Mouse (Mus musculus): ENCODE measurements around the gene Iqck. TPM values are rescaled to one million over a fixed set of nuclear protein-coding genes. Genes with fewer than 3 reads are reported as not detected.

Iqck gene
- polyA plus RNA-seq, 2 experiments = 0.22 to 0.40 TPM

DNA sequence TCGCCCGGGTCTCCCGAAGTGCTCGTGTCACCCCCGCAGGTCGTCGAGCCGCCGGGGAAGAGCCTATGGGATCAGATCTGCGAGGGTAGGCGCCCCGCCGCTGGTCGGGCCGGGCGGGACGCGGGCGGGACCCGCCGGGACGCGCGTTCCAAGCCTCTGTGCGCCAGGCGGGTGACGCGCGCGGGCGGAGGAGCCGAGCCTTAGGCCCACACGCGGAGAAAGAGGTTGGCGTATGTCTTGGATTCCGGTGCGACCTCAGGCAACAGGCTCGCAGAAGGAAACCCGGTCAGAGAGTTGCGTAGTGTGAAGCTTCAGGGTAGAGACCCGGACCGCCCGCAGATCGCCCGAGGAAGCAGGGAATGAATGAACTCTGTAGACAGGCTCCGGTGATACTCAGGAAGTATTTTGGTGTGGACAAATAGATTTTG is 339 bp downstream of the Iqck start, which contains the start of gene Knop1:
Gene Knop1 (minus strand): TSS at position 378 of the 428 bp plus-strand sequence.
- Histone ChIP-seq H3K4me1 (replicated peaks; ENCODE audit: control insufficient read depth in 2 of 2, insufficient read depth in 2 of 2, low read length in 1 of 2) (peaks cover 2 to 7% of the 10 kb centered on the region in 2 experiments; a peak in 3 of 4 replicates), H3K9ac (replicated peaks) (peak within 1 kb of the TSS; percentile 80), H3K9me3 (ENCODE audit: control insufficient read depth, low read length) (no peaks in the 10 kb centered on the region), H3K4me3 (ENCODE audit: insufficient read depth in 1 of 2, low read depth in 2 of 2, low read length in 2 of 2) (peak within 1 kb of the TSS; percentile 82 to 89), H3K36me3 (replicated peaks; ENCODE audit: control insufficient read depth, insufficient read depth, low read depth) (peaks cover 3% of the 10 kb centered on the region), H3K27me3 (ENCODE audit: control insufficient read depth, insufficient read depth, low read length) (no peaks in the 10 kb centered on the region), H3K4me2 (ENCODE audit: low read depth) (peak within 1 kb of the TSS; percentile 80), H3K27ac (no peak within 1 kb of the TSS)
- TF ChIP-seq EP300 (IDR thresholded peaks at IDR 0.05; ENCODE audit: low read depth) = no peak
- TF ChIP-seq CTCF (IDR thresholded peaks at IDR 0.05; ENCODE audit: low read depth) = no peak
- ATAC-seq (ENCODE audit: insufficient read depth) (peak; percentile 81), DNase-seq (ENCODE audit: low read depth in 3 of 3, low spot score in 3 of 3) (no peak)
- under 1% methylated on average over 46 of the region's 46 CpGs for WGBS (ENCODE audit: insufficient replicate concordance)

DNA sequence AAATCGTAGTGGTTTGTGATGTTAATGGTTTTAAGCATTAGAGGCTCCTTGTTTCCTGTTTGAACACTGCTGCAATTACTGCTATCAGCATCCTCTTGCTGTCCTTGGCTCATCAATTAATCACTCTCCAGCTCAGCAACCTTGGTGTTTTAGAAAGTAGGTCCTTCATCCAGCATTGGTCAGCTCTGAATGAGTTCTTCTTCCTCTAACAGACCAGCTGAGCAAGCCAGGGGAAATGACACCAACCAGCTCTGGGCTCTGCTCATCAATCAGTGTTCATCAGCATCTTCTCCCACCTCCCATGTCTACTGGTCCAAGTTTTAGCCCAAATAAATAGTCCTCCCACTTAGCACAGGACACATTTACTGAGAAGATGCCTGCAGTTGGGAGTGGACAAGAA is 3.1 kb downstream of the Iqck start:
- ATAC-seq (ENCODE audit: insufficient read depth) (no peak), DNase-seq (ENCODE audit: low read depth in 3 of 3, low spot score in 3 of 3) (no peak)
- Histone ChIP-seq H3K9ac (replicated peaks) (no peak overlapping the region), H3K9me3 (ENCODE audit: control insufficient read depth, low read length) (no peaks in the 10 kb centered on the region), H3K36me3 (replicated peaks; ENCODE audit: control insufficient read depth, insufficient read depth, low read depth) (no peaks in the 10 kb centered on the region), H3K4me2 (ENCODE audit: low read depth) (no peak overlapping the region), H3K27me3 (ENCODE audit: control insufficient read depth, insufficient read depth, low read length) (no peaks in the 10 kb centered on the region), H3K4me3 (ENCODE audit: insufficient read depth in 1 of 2, low read depth in 2 of 2, low read length in 2 of 2) (no peak overlapping the region), H3K27ac (no peak overlapping the region), H3K4me1 (replicated peaks; ENCODE audit: control insufficient read depth in 2 of 2, insufficient read depth in 2 of 2, low read length in 1 of 2) (peaks cover 2 to 7% of the 10 kb centered on the region in 2 experiments; a peak in 3 of 4 replicates)
- WGBS (ENCODE audit: insufficient replicate concordance) = 53% methylated on average over 1 of the region's 1 CpGs
- TF ChIP-seq EP300 (IDR thresholded peaks at IDR 0.05; ENCODE audit: low read depth) (no peak), CTCF (IDR thresholded peaks at IDR 0.05; ENCODE audit: low read depth) (no peak)

DNA sequence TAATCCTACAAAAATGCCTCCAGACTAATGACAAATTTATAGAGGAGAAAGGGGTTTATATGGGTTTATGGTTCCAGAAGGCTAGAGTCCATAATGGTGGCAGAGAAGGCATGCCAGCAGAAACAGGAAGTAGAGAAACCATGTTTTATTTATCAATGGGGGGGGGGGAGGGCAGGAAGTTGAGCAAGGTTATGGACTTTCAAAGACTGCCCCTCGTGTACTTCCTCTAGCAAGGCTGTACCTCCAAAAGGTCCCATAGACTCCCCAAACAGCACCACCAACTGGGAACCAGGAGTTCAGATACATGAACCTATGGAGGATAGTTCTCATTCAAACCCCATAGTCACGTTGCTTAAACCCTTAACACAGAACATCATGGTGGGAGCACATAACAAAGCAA is 9.8 kb downstream of the Iqck start:
- DNase-seq (ENCODE audit: low read depth in 3 of 3, low spot score in 3 of 3) (no peak), ATAC-seq (ENCODE audit: insufficient read depth) (no peak)
- no peak overlapping the region for H3K9ac ChIP-seq (replicated peaks)
- H3K9me3 ChIP-seq (ENCODE audit: control insufficient read depth, low read length) = no peaks in the 10 kb centered on the region
- H3K4me2 ChIP-seq (ENCODE audit: low read depth) = no peak overlapping the region
- H3K4me1 ChIP-seq (replicated peaks; ENCODE audit: control insufficient read depth in 2 of 2, insufficient read depth in 2 of 2, low read length in 1 of 2) = no peaks in the 10 kb centered on the region
- H3K4me3 ChIP-seq (ENCODE audit: insufficient read depth in 1 of 2, low read depth in 2 of 2, low read length in 2 of 2) = no peak overlapping the region
- H3K36me3 ChIP-seq (replicated peaks; ENCODE audit: control insufficient read depth, insufficient read depth, low read depth) = no peaks in the 10 kb centered on the region
- no peak overlapping the region for H3K27ac ChIP-seq
- no peak for TF ChIP-seq EP300 (IDR thresholded peaks at IDR 0.05; ENCODE audit: low read depth)
- TF ChIP-seq CTCF (IDR thresholded peaks at IDR 0.05; ENCODE audit: low read depth) = no peak
- 47% methylated on average over 2 of the region's 2 CpGs for WGBS (ENCODE audit: insufficient replicate concordance)
- no peaks in the 10 kb centered on the region for H3K27me3 ChIP-seq (ENCODE audit: control insufficient read depth, insufficient read depth, low read length)

DNA sequence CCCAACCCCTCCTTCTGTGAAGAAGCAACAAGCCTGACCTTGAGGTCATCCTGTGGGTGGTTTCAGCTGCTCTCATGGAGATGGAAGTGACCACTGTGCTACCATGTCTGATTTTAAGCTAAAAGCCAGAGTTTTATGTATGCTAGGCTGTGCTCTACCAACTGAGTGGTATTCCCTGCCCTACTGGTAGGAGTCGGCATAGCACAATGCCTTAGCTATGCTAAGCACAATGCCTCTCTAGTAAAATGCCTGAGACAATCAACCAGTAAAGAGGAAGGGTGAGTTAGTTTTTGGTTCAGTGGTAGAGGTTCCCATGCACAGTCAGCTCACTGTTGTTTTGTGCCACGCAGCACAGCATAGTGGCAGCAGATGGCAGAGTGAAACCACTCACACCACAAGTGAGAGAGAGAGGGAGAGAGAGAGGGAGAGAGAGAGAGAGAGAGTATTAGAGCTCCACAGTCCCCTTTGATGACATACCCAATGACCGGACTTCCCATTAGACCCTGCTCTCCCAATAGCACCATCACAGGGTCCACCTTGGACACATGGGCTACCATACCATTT is 24.0 kb downstream of the Iqck start:
- no peak for ATAC-seq (ENCODE audit: insufficient read depth)
- no peak for DNase-seq (ENCODE audit: low read depth in 3 of 3, low spot score in 3 of 3)
- Histone ChIP-seq H3K27ac (no peak overlapping the region), H3K4me2 (ENCODE audit: low read depth) (no peak overlapping the region), H3K9ac (replicated peaks) (no peak overlapping the region), H3K27me3 (ENCODE audit: control insufficient read depth, insufficient read depth, low read length) (no peaks in the 10 kb centered on the region), H3K9me3 (ENCODE audit: control insufficient read depth, low read length) (no peaks in the 10 kb centered on the region), H3K4me1 (replicated peaks; ENCODE audit: control insufficient read depth in 2 of 2, insufficient read depth in 2 of 2, low read length in 1 of 2) (no peaks in the 10 kb centered on the region), H3K4me3 (ENCODE audit: insufficient read depth in 1 of 2, low read depth in 2 of 2, low read length in 2 of 2) (no peak overlapping the region), H3K36me3 (replicated peaks; ENCODE audit: control insufficient read depth, insufficient read depth, low read depth) (no peaks in the 10 kb centered on the region)
- 69% methylated on average over 3 of the region's 3 CpGs for WGBS (ENCODE audit: insufficient replicate concordance)
- TF ChIP-seq CTCF (IDR thresholded peaks at IDR 0.05; ENCODE audit: low read depth) = 0 out of 2 replicates have a peak, but pooled peaks have one; percentile 12
- TF ChIP-seq EP300 (IDR thresholded peaks at IDR 0.05; ENCODE audit: low read depth) = no peak

DNA sequence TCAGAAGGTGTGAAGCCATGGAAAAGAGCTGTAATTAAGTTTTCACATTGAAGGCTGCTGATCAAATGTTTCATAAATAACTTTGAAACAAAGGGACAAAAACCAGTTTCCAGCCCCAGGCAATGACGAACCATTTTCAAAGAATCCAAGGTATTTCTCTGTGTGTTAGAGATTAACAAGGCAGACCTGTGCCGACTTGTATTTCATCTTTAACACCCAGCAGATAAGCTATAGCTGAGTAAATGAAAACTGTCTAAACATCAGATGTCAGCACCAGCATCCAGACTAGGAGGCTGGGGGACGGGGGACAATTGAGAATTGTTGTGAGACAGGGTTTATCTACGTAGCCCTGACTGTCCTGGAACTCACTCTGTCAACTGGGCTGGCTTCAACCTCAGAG is 28.4 kb downstream of the Iqck start:
- TF ChIP-seq CTCF (IDR thresholded peaks at IDR 0.05; ENCODE audit: low read depth) (no peak), EP300 (IDR thresholded peaks at IDR 0.05; ENCODE audit: low read depth) (no peak)
- no peak for DNase-seq (ENCODE audit: low read depth in 3 of 3, low spot score in 3 of 3)
- Histone ChIP-seq H3K27me3 (ENCODE audit: control insufficient read depth, insufficient read depth, low read length) (no peaks in the 10 kb centered on the region), H3K36me3 (replicated peaks; ENCODE audit: control insufficient read depth, insufficient read depth, low read depth) (no peaks in the 10 kb centered on the region), H3K4me2 (ENCODE audit: low read depth) (no peak overlapping the region), H3K4me1 (replicated peaks; ENCODE audit: control insufficient read depth in 2 of 2, insufficient read depth in 2 of 2, low read length in 1 of 2) (no peaks in the 10 kb centered on the region), H3K27ac (no peak overlapping the region), H3K9ac (replicated peaks) (no peak overlapping the region), H3K4me3 (ENCODE audit: insufficient read depth in 1 of 2, low read depth in 2 of 2, low read length in 2 of 2) (no peak overlapping the region), H3K9me3 (ENCODE audit: control insufficient read depth, low read length) (no peaks in the 10 kb centered on the region)
- WGBS (ENCODE audit: insufficient replicate concordance) = 51% methylated on average over 4 of the region's 4 CpGs
- no peak for ATAC-seq (ENCODE audit: insufficient read depth)

Measured in liver, embryonic 14.5 days (tissue).